Mouse (Mus musculus) lung, embryonic 14.5 days (tissue): Measurements from ENCODE around the gene Me3. TPM values are rescaled to one million over a fixed set of nuclear protein-coding genes. Genes with fewer than 3 reads are reported as not detected.

Experiments
- ATAC-seq: fragments of 200-750 bp; cut with Nextera tagmentation; 2 replicates; pipeline ENCODE4 v1.8.0; 2017; ENCODE audit warnings: mild to moderate bottlenecking, moderate TSS enrichment, moderate library complexity; ENCODE audit not compliant: insufficient read depth
- DNase-seq: peaks from one replicate; pipeline ENCODE4 v3.0.0-alpha.2; 2015
- H3K27ac ChIP-seq: fragments of 300-500 bp; sonication (generic); 2 replicates; pipeline ENCODE4 v1.5.1; 2014; ENCODE audit warnings: low read depth, mild to moderate bottlenecking, moderate library complexity
- H3K27me3 ChIP-seq: fragments of 300-500 bp; sonication (generic); 2 replicates; pipeline ENCODE4 v1.6.1; 2014; ENCODE audit warnings: low read length, control low read depth; ENCODE audit not compliant: insufficient read depth
- H3K36me3 ChIP-seq: fragments of 300-500 bp; sonication (generic); 2 replicates; pipeline ENCODE4 v1.6.1; 2014; ENCODE audit warnings: control low read depth; ENCODE audit not compliant: insufficient read depth
- H3K4me1 ChIP-seq: fragments of 300-500 bp; sonication (generic); 2 replicates; pipeline ENCODE4 v1.6.1; 2014; ENCODE audit warnings: antibody characterized with exemption, control low read depth; ENCODE audit not compliant: insufficient read depth
- H3K4me2 ChIP-seq: fragments of 300-500 bp; sonication (generic); 2 replicates; pipeline ENCODE4 v1.6.1; 2014; ENCODE audit warnings: mild to moderate bottlenecking
- H3K4me3 ChIP-seq: fragments of 300-500 bp; sonication (generic); 2 replicates; pipeline ENCODE4 v1.5.1; 2014; ENCODE audit warnings: low read depth, low read length
- H3K9ac ChIP-seq: fragments of 300-500 bp; sonication (generic); 2 replicates; pipeline ENCODE4 v1.6.1; 2014
- H3K9me3 ChIP-seq: fragments of 300-500 bp; sonication (generic); 2 replicates; pipeline ENCODE4 v1.6.1; 2016; ENCODE audit warnings: low read depth, low read length, control low read depth
- CTCF ChIP-seq: IDR thresholded peaks from 2 replicates; pipeline ENCODE4 v1.5.1; 2016; ENCODE audit warnings: antibody characterized with exemption, low read depth
- whole genome bisulfite sequencing: fragments of 180-500 bp; shearing (Covaris S2); extraction: QIAGEN DNeasy Blood & Tissue Kit; methylation state at CpG from one replicate; pipeline ENCODE4 v1.1.7; 2014; 5-methylcytosine and 5-hydroxymethylcytosine counted together
- polyA plus RNA-seq: library from polyadenylated mRNA; unstranded; fragments of >200 nt; fragmentation: Nextera tagmentation; extraction: Ambion mirVana; gene quantifications from 2 replicates; pipeline ENCODE4 v1.2.1, GENCODE M21; 2014

Gene Me3
- polyA plus RNA-seq, 1 experiment from 2014 or later = 0.84 TPM

- WGBS = 30% methylated on average over 15 of the region's 15 CpGs
- Histone ChIP-seq H3K27me3 (no peaks in the 10 kb centered on the region), H3K4me1 (no peaks in the 10 kb centered on the region; the same call in 1 of the 2 replicates), H3K9me3 (no peaks in the 10 kb centered on the region), H3K36me3 (no peaks in the 10 kb centered on the region), H3K9ac (no peak overlapping the region), H3K4me2 (no peak overlapping the region), H3K27ac (no peak overlapping the region), H3K4me3 (no peak overlapping the region)
- peak; percentile 98 for DNase-seq
- peak; percentile 67 for ATAC-seq
- peak; percentile 89 for TF ChIP-seq CTCF
Observed at GRCm38 (mm10) chr7:89841670-89842403, 209.6 kb downstream of the Me3 start.

- no peak overlapping the region for H3K4me3 ChIP-seq
- DNase-seq = no peak
- no peak for TF ChIP-seq CTCF
- H3K9ac ChIP-seq = no peak overlapping the region
- no peaks in the 10 kb centered on the region; the same call in 1 of the 2 replicates for H3K4me1 ChIP-seq
- WGBS = 83% methylated on average over 5 of the region's 5 CpGs
- no peaks in the 10 kb centered on the region for H3K36me3 ChIP-seq
- H3K4me2 ChIP-seq = no peak overlapping the region
- H3K27me3 ChIP-seq = no peaks in the 10 kb centered on the region
- H3K9me3 ChIP-seq = no peaks in the 10 kb centered on the region
- H3K27ac ChIP-seq = no peak overlapping the region
- no peak for ATAC-seq
Observed at GRCm38 (mm10) chr7:89842404-89842715, 210.2 kb downstream of the Me3 start.

- DNase-seq (no peak), ATAC-seq (no peak)
- H3K4me2 ChIP-seq = no peak overlapping the region
- no peak overlapping the region for H3K9ac ChIP-seq
- no peaks in the 10 kb centered on the region for H3K27me3 ChIP-seq
- H3K27ac ChIP-seq = no peak overlapping the region
- 58% methylated on average over 6 of the region's 6 CpGs for WGBS
- TF ChIP-seq CTCF = no peak
- no peaks in the 10 kb centered on the region for H3K4me1 ChIP-seq
- H3K9me3 ChIP-seq = no peaks in the 10 kb centered on the region
- H3K4me3 ChIP-seq = no peak overlapping the region
- no peaks in the 10 kb centered on the region for H3K36me3 ChIP-seq
Observed at GRCm38 (mm10) chr7:89843121-89843520, 210.9 kb downstream of the Me3 start.

GRCm38 (mm10) chr7:89843533-89843932 is 211.3 kb downstream of the Me3 start:
- TF ChIP-seq CTCF = peak; percentile 63

GRCm38 (mm10) chr7:89845669-89846068 is 213.5 kb downstream of the Me3 start:
- no peak for TF ChIP-seq CTCF
- no peak overlapping the region for H3K4me2 ChIP-seq
- no peaks in the 10 kb centered on the region for H3K36me3 ChIP-seq
- H3K27me3 ChIP-seq = no peaks in the 10 kb centered on the region
- ATAC-seq = no peak
- no peak for DNase-seq
- no peaks in the 10 kb centered on the region for H3K4me1 ChIP-seq
- no peak overlapping the region for H3K9ac ChIP-seq
- no peak overlapping the region for H3K27ac ChIP-seq
- 59% methylated on average over 4 of the region's 4 CpGs for WGBS
- no peaks in the 10 kb centered on the region for H3K9me3 ChIP-seq
- H3K4me3 ChIP-seq = no peak overlapping the region

More at GRCm38 (mm10) chr7:89843533-89843932, 211.3 kb downstream of the Me3 start:
- Histone ChIP-seq H3K36me3 (no peaks in the 10 kb centered on the region), H3K27ac (no peak overlapping the region), H3K27me3 (no peaks in the 10 kb centered on the region), H3K4me2 (no peak overlapping the region), H3K4me3 (no peak overlapping the region), H3K4me1 (no peaks in the 10 kb centered on the region), H3K9me3 (no peaks in the 10 kb centered on the region), H3K9ac (no peak overlapping the region)
- DNase-seq (peak; percentile 64), ATAC-seq (no peak)
- 26% methylated on average over 6 of the region's 6 CpGs for WGBS

- H3K27me3 ChIP-seq = no peaks in the 10 kb centered on the region
- H3K36me3 ChIP-seq = no peaks in the 10 kb centered on the region
- no peaks in the 10 kb centered on the region for H3K4me1 ChIP-seq
- DNase-seq = no peak
- no peaks in the 10 kb centered on the region for H3K9me3 ChIP-seq
- no peak for ATAC-seq
- no peak overlapping the region for H3K4me3 ChIP-seq
- no peak overlapping the region for H3K4me2 ChIP-seq
- TF ChIP-seq CTCF = no peak
- no peak overlapping the region for H3K27ac ChIP-seq
- H3K9ac ChIP-seq = no peak overlapping the region
- WGBS = 55% methylated on average over 3 of the region's 3 CpGs
Observed at GRCm38 (mm10) chr7:89850510-89850909, 218.3 kb downstream of the Me3 start.

GRCm38 (mm10) chr7:89852158-89853095 is 220.2 kb downstream of the Me3 start:
- 58% methylated on average over 10 of the region's 10 CpGs for WGBS
- Histone ChIP-seq H3K4me1 (no peaks in the 10 kb centered on the region), H3K4me3 (no peak overlapping the region), H3K4me2 (no peak overlapping the region), H3K9ac (no peak overlapping the region), H3K27me3 (no peaks in the 10 kb centered on the region), H3K9me3 (no peaks in the 10 kb centered on the region), H3K36me3 (no peaks in the 10 kb centered on the region), H3K27ac (no peak overlapping the region)
- ATAC-seq = no peak
- no peak for DNase-seq
- no peak for TF ChIP-seq CTCF
